Mouse (Mus musculus) thymus, adult 2 months (tissue): ENCODE measurements at regions not wholly inside any gene's neighbourhood (a gene's known extent, or its start where the extent isn't known, plus 50 kb on each side); places are given as distances from the start of the nearest gene placed in this dataset.

Experiments
- DNase-seq: peaks from one replicate; pipeline ENCODE4 v3.0.0; 2021
- H3K27ac ChIP-seq: fragments of 200-500 bp; 2 replicates; pipeline ENCODE4 v1.5.1; 2012; ENCODE audit warnings: low read length, control low read depth; ENCODE audit not compliant: control insufficient read depth, insufficient read depth
- H3K27me3 ChIP-seq: fragments of 200-500 bp; 2 replicates; pipeline ENCODE4 v1.6.1; 2012; ENCODE audit warnings: mild to moderate bottlenecking, low read length, moderate library complexity, mixed read lengths; ENCODE audit not compliant: control insufficient read depth, insufficient read depth
- H3K36me3 ChIP-seq: fragments of 200-500 bp; 2 replicates; pipeline ENCODE4 v1.6.1; 2012; ENCODE audit warnings: mild to moderate bottlenecking, low read length, moderate library complexity; ENCODE audit not compliant: control insufficient read depth, insufficient read depth
- H3K4me1 ChIP-seq: fragments of 200-500 bp; replicated peaks from 2 replicates; pipeline ENCODE4 v1.6.1; 2012; ENCODE audit warnings: low read length; ENCODE audit not compliant: control insufficient read depth, insufficient read depth
- H3K4me3 ChIP-seq: fragments of 200-500 bp; 2 replicates; pipeline ENCODE4 v1.5.1; 2012; ENCODE audit warnings: mild to moderate bottlenecking, low read length, control low read depth, moderate library complexity; ENCODE audit not compliant: control insufficient read depth, insufficient read depth
- CTCF ChIP-seq: fragments of 200-500 bp; IDR thresholded peaks from 2 replicates; pipeline ENCODE4 v1.5.1; 2012; ENCODE audit warnings: mild to moderate bottlenecking, control low read depth, low read length, moderate library complexity, borderline replicate concordance; ENCODE audit not compliant: control insufficient read depth, poor library complexity, insufficient read depth; ENCODE audit errors: extremely low read depth
- POLR2A ChIP-seq: fragments of 200-500 bp; IDR thresholded peaks from 2 replicates; pipeline ENCODE4 v1.6.1; 2012; ENCODE audit warnings: mild to moderate bottlenecking, low read length, control low read depth, moderate library complexity; ENCODE audit not compliant: control insufficient read depth, poor library complexity, insufficient read depth; ENCODE audit errors: extremely low read depth
- WGBS: fragments of 180-500 bp; shearing (Covaris S2); methylation state at CpG from one replicate; pipeline ENCODE4 v1.1.7; 2018; 5-methylcytosine and 5-hydroxymethylcytosine counted together

DNA sequence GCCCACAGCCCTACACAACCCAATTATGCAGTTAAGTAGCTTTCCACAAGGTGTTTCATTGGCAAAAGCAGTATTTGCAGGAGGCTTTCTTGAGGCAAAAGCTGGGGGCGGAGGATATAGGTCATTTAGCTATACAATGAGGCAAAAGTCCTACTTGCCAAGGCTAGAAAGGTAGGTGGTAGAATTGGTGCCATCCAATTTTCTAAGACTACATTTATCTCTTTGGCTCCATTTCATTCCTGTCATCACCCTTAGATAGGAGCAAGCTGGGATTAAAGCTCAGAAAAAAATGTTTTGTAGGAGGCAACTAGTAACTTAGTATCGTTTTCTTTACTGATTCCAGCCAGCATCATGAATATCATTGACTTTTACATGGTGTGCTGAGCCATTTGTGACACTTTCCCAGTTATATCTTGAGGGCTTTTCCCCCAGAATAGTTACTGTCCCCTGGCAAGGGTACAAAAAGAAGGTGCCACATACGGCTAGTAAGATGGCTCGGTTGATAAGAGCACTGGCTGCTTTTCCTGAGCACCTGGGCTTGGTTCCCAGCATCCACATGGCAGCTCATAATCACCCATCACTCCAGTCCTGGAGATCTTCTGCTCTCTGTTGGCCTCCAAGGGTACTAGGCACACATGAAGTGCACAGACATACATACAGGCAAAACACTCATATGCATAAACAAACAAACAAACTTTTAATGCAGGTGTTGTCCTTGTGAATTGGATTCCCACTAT is 300.6 kb downstream of the Emp1 start:
- Histone ChIP-seq H3K36me3 (no peaks in the 10 kb centered on the region), H3K4me3 (no peak overlapping the region), H3K4me1 (no peaks in the 10 kb centered on the region), H3K27ac (no peak overlapping the region), H3K27me3 (no peaks in the 10 kb centered on the region)
- TF ChIP-seq POLR2A, result no peak
- no peak for TF ChIP-seq CTCF
- no peak for DNase-seq
- WGBS, result 84% methylated on average over 4 of the region's 4 CpGs
